Mouse (Mus musculus): Measurements from ENCODE around the gene Rora. TPM values are rescaled to one million over a fixed set of nuclear protein-coding genes. Genes with fewer than 3 reads are reported as not detected.

Gene Rora
- polyA plus RNA-seq, 1 experiment from 2014 or later = 7.8 TPM

GRCm38 (mm10) chr9:68978656-68979055, 325.1 kb downstream of the Rora start:
- no peak overlapping the region for H3K9ac ChIP-seq
- no peaks in the 10 kb centered on the region for H3K9me3 ChIP-seq (replicated peaks)
- H3K27ac ChIP-seq = no peak overlapping the region
- no peak overlapping the region for H3K4me3 ChIP-seq
- H3K4me1 ChIP-seq = peaks cover 4% of the 10 kb centered on the region; the same call in 1 of the 2 replicates
- H3K27me3 ChIP-seq = no peaks in the 10 kb centered on the region
- H3K36me3 ChIP-seq = no peaks in the 10 kb centered on the region
- WGBS = 74% methylated on average over 4 of the region's 4 CpGs
- no peak overlapping the region for H3K4me2 ChIP-seq (replicated peaks)
- no peak for ATAC-seq (ENCODE audit: low FRiP score)

GRCm38 (mm10) chr9:68980041-68980440, 326.5 kb downstream of the Rora start:
- H3K9ac ChIP-seq = no peak overlapping the region
- no peak for ATAC-seq (ENCODE audit: low FRiP score)
- peaks cover 4% of the 10 kb centered on the region; the same call in 1 of the 2 replicates for H3K27me3 ChIP-seq
- no peaks in the 10 kb centered on the region for H3K36me3 ChIP-seq
- no peak overlapping the region for H3K4me2 ChIP-seq (replicated peaks)
- H3K9me3 ChIP-seq (replicated peaks) = no peaks in the 10 kb centered on the region
- no peak overlapping the region for H3K27ac ChIP-seq
- H3K4me1 ChIP-seq = peaks cover 5% of the 10 kb centered on the region; the same call in 1 of the 2 replicates
- WGBS = 82% methylated on average over 4 of the region's 4 CpGs
- H3K4me3 ChIP-seq = no peak overlapping the region

- H3K4me1 ChIP-seq = peaks cover 12% of the 10 kb centered on the region
- no peak overlapping the region for H3K9ac ChIP-seq
- H3K4me3 ChIP-seq = no peak overlapping the region
- H3K4me2 ChIP-seq (replicated peaks) = no peak overlapping the region
- no peak overlapping the region for H3K27ac ChIP-seq
- peaks cover 8% of the 10 kb centered on the region; the same call in 1 of the 2 replicates for H3K27me3 ChIP-seq
- WGBS = 82% methylated on average over 6 of the region's 6 CpGs
- ATAC-seq (ENCODE audit: low FRiP score) = no peak
- no peaks in the 10 kb centered on the region for H3K36me3 ChIP-seq
- no peaks in the 10 kb centered on the region for H3K9me3 ChIP-seq (replicated peaks)
These were observed 331.5 kb downstream of the Rora start for GRCm38 (mm10) chr9:68985046-68985445.

- no peak overlapping the region for H3K4me2 ChIP-seq (replicated peaks)
- no peak overlapping the region for H3K4me3 ChIP-seq
- no peaks in the 10 kb centered on the region for H3K36me3 ChIP-seq
- no peaks in the 10 kb centered on the region for H3K9me3 ChIP-seq (replicated peaks)
- 14% methylated on average over 3 of the region's 3 CpGs for WGBS
- H3K4me1 ChIP-seq = peaks cover 12% of the 10 kb centered on the region
- no peak for ATAC-seq (ENCODE audit: low FRiP score)
- H3K9ac ChIP-seq = no peak overlapping the region
- H3K27ac ChIP-seq = no peak overlapping the region
- peaks cover 8% of the 10 kb centered on the region; the same call in 1 of the 2 replicates for H3K27me3 ChIP-seq
These were observed 332.2 kb downstream of the Rora start for GRCm38 (mm10) chr9:68985796-68986195.

- Histone ChIP-seq H3K9ac (no peak overlapping the region), H3K36me3 (no peaks in the 10 kb centered on the region), H3K4me2 (replicated peaks) (no peak overlapping the region), H3K9me3 (replicated peaks) (no peaks in the 10 kb centered on the region), H3K27ac (no peak overlapping the region), H3K4me3 (no peak overlapping the region), H3K27me3 (peaks cover 8% of the 10 kb centered on the region; the same call in 1 of the 2 replicates), H3K4me1 (peaks cover 12% of the 10 kb centered on the region)
- ATAC-seq (ENCODE audit: low FRiP score) = no peak
- WGBS = 73% methylated on average over 6 of the region's 6 CpGs
These were observed 333.9 kb downstream of the Rora start for GRCm38 (mm10) chr9:68987290-68988042.

- Histone ChIP-seq H3K27ac (no peak overlapping the region), H3K9me3 (replicated peaks) (no peaks in the 10 kb centered on the region), H3K36me3 (no peaks in the 10 kb centered on the region), H3K9ac (no peak overlapping the region), H3K4me2 (replicated peaks) (no peak overlapping the region), H3K27me3 (peaks cover 8% of the 10 kb centered on the region; the same call in 1 of the 2 replicates), H3K4me3 (no peak overlapping the region), H3K4me1 (peaks cover 12% of the 10 kb centered on the region)
- 80% methylated on average over 13 of the region's 13 CpGs for WGBS
- no peak for ATAC-seq (ENCODE audit: low FRiP score)
These were observed 334.8 kb downstream of the Rora start for GRCm38 (mm10) chr9:68988162-68988911.

GRCm38 (mm10) chr9:68989885-68990449, 336.4 kb downstream of the Rora start:
- H3K27me3 ChIP-seq = peaks cover 4% of the 10 kb centered on the region; the same call in 1 of the 2 replicates
- no peak overlapping the region for H3K4me3 ChIP-seq
- H3K4me1 ChIP-seq = peaks cover 11% of the 10 kb centered on the region
- no peak for ATAC-seq (ENCODE audit: low FRiP score)
- H3K9ac ChIP-seq = no peak overlapping the region
- WGBS = 68% methylated on average over 7 of the region's 7 CpGs
- no peaks in the 10 kb centered on the region for H3K9me3 ChIP-seq (replicated peaks)
- no peak overlapping the region for H3K4me2 ChIP-seq (replicated peaks)
- no peak overlapping the region for H3K27ac ChIP-seq
- no peaks in the 10 kb centered on the region for H3K36me3 ChIP-seq

GRCm38 (mm10) chr9:68993881-68994280, 340.3 kb downstream of the Rora start:
- no peak for ATAC-seq (ENCODE audit: low FRiP score)
- Histone ChIP-seq H3K4me1 (no peaks in the 10 kb centered on the region), H3K36me3 (no peaks in the 10 kb centered on the region), H3K9me3 (replicated peaks) (no peaks in the 10 kb centered on the region), H3K9ac (no peak overlapping the region), H3K27ac (no peak overlapping the region), H3K27me3 (no peaks in the 10 kb centered on the region), H3K4me3 (no peak overlapping the region), H3K4me2 (replicated peaks) (no peak overlapping the region)
- WGBS = 65% methylated on average over 2 of the region's 2 CpGs

- no peak overlapping the region for H3K4me3 ChIP-seq
- H3K9ac ChIP-seq = no peak overlapping the region
- H3K36me3 ChIP-seq = no peaks in the 10 kb centered on the region
- H3K4me2 ChIP-seq (replicated peaks) = no peak overlapping the region
- 82% methylated on average over 9 of the region's 9 CpGs for WGBS
- H3K27me3 ChIP-seq = no peaks in the 10 kb centered on the region
- H3K27ac ChIP-seq = no peak overlapping the region
- no peaks in the 10 kb centered on the region for H3K9me3 ChIP-seq (replicated peaks)
- no peak for ATAC-seq (ENCODE audit: low FRiP score)
- H3K4me1 ChIP-seq = no peaks in the 10 kb centered on the region
These were observed 345.4 kb downstream of the Rora start for GRCm38 (mm10) chr9:68998961-68999360.

GRCm38 (mm10) chr9:69004514-69004913, 350.9 kb downstream of the Rora start:
- Histone ChIP-seq H3K4me3 (no peak overlapping the region), H3K4me2 (replicated peaks) (no peak overlapping the region), H3K9ac (no peak overlapping the region), H3K4me1 (no peaks in the 10 kb centered on the region), H3K27me3 (no peaks in the 10 kb centered on the region), H3K9me3 (replicated peaks) (no peaks in the 10 kb centered on the region), H3K36me3 (no peaks in the 10 kb centered on the region), H3K27ac (no peak overlapping the region)
- no peak for ATAC-seq (ENCODE audit: low FRiP score)
- 80% methylated on average over 9 of the region's 9 CpGs for WGBS

- no peak for ATAC-seq (ENCODE audit: low FRiP score)
- WGBS = 78% methylated on average over 3 of the region's 3 CpGs
These were observed 353.1 kb downstream of the Rora start for GRCm38 (mm10) chr9:69006666-69007065.

GRCm38 (mm10) chr9:69008706-69009105, 355.1 kb downstream of the Rora start:
- Histone ChIP-seq H3K9ac (no peak overlapping the region), H3K36me3 (no peaks in the 10 kb centered on the region), H3K4me3 (no peak overlapping the region), H3K27ac (no peak overlapping the region), H3K27me3 (no peaks in the 10 kb centered on the region), H3K4me2 (replicated peaks) (no peak overlapping the region), H3K4me1 (no peaks in the 10 kb centered on the region), H3K9me3 (replicated peaks) (no peaks in the 10 kb centered on the region)
- 74% methylated on average over 2 of the region's 2 CpGs for WGBS
- no peak for ATAC-seq (ENCODE audit: low FRiP score)

More at GRCm38 (mm10) chr9:69006666-69007065, 353.1 kb downstream of the Rora start:
- Histone ChIP-seq H3K9ac (no peak overlapping the region), H3K27me3 (no peaks in the 10 kb centered on the region), H3K27ac (no peak overlapping the region), H3K4me3 (no peak overlapping the region), H3K4me2 (replicated peaks) (no peak overlapping the region), H3K36me3 (no peaks in the 10 kb centered on the region), H3K4me1 (no peaks in the 10 kb centered on the region), H3K9me3 (replicated peaks) (no peaks in the 10 kb centered on the region)

Measured in hindbrain, embryonic 12.5 days (tissue).